Mouse (Mus musculus): ENCODE data around the gene Adam1b. TPM values are rescaled to one million over a fixed set of nuclear protein-coding genes. Genes with fewer than 3 reads are reported as not detected.
"Not testable (repeated sequence)": the region's sequence is repeated elsewhere in the genome, so short reads cannot be mapped to it uniquely, and the experiment has no call there.

The Adam1b gene
- polyA plus RNA-seq, 1 experiment from 2014 or later: 0.29 TPM

DNA sequence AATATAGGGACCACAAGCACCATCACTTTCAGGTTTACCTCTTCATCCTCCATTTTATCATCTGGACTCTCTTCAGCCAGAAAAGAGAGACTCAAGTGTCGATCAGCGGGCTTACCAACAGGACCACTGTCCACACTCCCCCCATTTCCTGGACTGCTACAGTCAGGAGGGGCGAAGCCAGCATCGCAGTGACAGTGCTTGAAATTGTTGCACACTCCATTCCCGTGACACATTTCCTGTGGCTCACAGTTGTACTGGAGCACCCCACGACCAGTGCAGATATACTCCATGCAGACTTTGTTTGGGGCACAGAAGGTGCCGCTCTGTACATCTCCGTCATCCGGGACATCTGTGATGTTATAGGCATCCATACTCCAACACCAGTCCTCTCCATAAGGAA is 15.7 kb upstream of the Adam1b start:
- no peak overlapping the region for H3K4me2 ChIP-seq
- ATAC-seq (replicated peaks; ENCODE audit: insufficient number of reproducible peaks, low FRiP score, low TSS enrichment): no peak

DNA sequence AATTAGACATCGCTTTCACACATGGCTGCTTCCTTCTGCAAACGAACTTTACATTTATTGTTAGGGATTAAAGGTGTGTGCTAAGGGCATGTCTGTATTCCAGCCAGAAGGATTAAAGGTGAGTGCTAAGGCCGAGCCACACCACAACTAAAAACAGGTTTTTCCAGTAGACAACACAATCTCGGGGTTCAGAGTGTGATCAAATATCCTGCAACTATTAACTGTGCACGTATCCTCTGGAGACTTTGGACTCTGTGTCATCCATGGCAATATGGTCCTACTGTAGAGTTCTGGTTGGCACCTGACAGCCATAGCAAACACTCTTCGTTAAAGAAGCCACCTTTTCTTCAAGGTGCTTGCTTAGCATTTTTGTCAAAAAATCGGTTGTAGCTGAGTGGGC is 6.8 kb upstream of the Adam1b start:
- ATAC-seq (replicated peaks; ENCODE audit: insufficient number of reproducible peaks, low FRiP score, low TSS enrichment): no peak
- H3K4me1 ChIP-seq (ENCODE audit: control insufficient read depth, insufficient read depth, low read length): no peaks in the 10 kb centered on the region
- 76% methylated on average over 7 of the region's 7 CpGs for WGBS (ENCODE audit: insufficient replicate concordance)
- no peak overlapping the region for H3K9ac ChIP-seq (ENCODE audit: low read depth, low read length)
- no peaks in the 10 kb centered on the region for H3K9me3 ChIP-seq (replicated peaks; ENCODE audit: control insufficient read depth, low read length)
- no peak overlapping the region for H3K4me3 ChIP-seq (ENCODE audit: low read depth, low read length)
- H3K36me3 ChIP-seq (ENCODE audit: control insufficient read depth, insufficient read depth, low read length): no peaks in the 10 kb centered on the region
- H3K4me2 ChIP-seq: no peak overlapping the region
- H3K27ac ChIP-seq (ENCODE audit: low read depth, low read length): no peak overlapping the region
- H3K27me3 ChIP-seq (ENCODE audit: control insufficient read depth, insufficient read depth, low read length): no peaks in the 10 kb centered on the region

More for the DNA sequence above, 15.7 kb upstream of the Adam1b start:
- Histone ChIP-seq H3K4me3 (ENCODE audit: low read depth, low read length) (no peak overlapping the region), H3K9me3 (replicated peaks; ENCODE audit: control insufficient read depth, low read length) (no peaks in the 10 kb centered on the region), H3K27ac (ENCODE audit: low read depth, low read length) (no peak overlapping the region), H3K27me3 (ENCODE audit: control insufficient read depth, insufficient read depth, low read length) (no peaks in the 10 kb centered on the region), H3K9ac (ENCODE audit: low read depth, low read length) (no peak overlapping the region), H3K36me3 (ENCODE audit: control insufficient read depth, insufficient read depth, low read length) (peaks cover 11% of the 10 kb centered on the region), H3K4me1 (ENCODE audit: control insufficient read depth, insufficient read depth, low read length) (no peaks in the 10 kb centered on the region)
- WGBS (ENCODE audit: insufficient replicate concordance): 88% methylated on average over 9 of the region's 9 CpGs

DNA sequence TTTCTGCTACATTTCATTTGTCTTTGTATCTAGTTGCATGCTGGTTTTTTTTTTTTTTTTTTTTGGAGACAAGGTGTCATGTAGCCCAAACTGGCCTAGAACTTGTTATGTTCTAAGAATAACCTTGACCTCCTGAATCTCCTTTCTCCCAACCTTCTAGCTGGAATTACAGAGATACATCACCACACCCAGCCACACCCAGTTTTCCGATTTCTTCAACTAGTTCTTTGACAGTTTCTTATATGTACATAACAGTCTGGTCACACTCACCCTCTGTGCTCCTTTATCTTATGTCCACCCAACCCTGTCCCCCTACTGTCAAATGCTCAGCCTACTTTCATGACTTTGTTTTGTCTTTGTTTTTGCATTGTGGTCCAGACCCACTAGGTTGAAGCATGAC is 3.6 kb upstream of the Adam1b start:
- Histone ChIP-seq H3K4me3 (ENCODE audit: low read depth, low read length) (no peak overlapping the region), H3K36me3 (ENCODE audit: control insufficient read depth, insufficient read depth, low read length) (no peaks in the 10 kb centered on the region), H3K27ac (ENCODE audit: low read depth, low read length) (no peak overlapping the region), H3K4me2 (no peak overlapping the region), H3K4me1 (ENCODE audit: control insufficient read depth, insufficient read depth, low read length) (no peaks in the 10 kb centered on the region), H3K27me3 (ENCODE audit: control insufficient read depth, insufficient read depth, low read length) (no peaks in the 10 kb centered on the region), H3K9me3 (replicated peaks; ENCODE audit: control insufficient read depth, low read length) (no peaks in the 10 kb centered on the region), H3K9ac (ENCODE audit: low read depth, low read length) (no peak overlapping the region)
- no peak for ATAC-seq (replicated peaks; ENCODE audit: insufficient number of reproducible peaks, low FRiP score, low TSS enrichment)
- WGBS (ENCODE audit: insufficient replicate concordance): 87% methylated on average over 1 of the region's 1 CpGs

DNA sequence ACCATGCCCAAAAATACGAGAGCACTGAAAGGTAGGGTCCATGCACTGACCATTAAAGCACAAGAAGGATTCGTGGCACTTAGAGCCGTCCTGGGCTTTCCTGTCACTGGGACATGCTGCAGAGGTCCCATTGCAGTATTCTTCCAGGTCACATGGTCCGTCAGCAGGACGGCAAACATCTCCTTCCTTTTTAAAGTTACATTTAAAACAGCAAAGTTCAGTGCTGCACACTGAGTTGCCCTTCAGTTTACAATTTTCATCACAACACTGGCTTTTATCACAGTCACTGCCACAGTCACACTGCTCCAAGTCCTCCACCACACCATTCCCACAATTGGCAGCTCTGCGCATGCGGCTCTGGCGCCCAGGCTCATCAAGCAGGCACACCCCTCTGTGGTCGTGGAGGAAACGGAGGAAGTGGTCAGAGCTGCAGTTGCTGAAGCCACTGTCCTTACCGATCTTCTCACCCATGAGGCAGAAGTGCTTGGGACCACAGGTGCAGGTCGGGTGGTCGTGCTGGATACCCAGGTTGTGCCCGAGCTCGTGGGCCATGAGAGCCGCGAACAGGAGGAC is 1.7 kb downstream of the Adam1b start:
- not testable (repeated sequence) for H3K36me3 ChIP-seq (ENCODE audit: control insufficient read depth, insufficient read depth, low read length); H3K27ac ChIP-seq (ENCODE audit: low read depth, low read length); H3K9me3 ChIP-seq (replicated peaks; ENCODE audit: control insufficient read depth, low read length); H3K27me3 ChIP-seq (ENCODE audit: control insufficient read depth, insufficient read depth, low read length); H3K4me2 ChIP-seq; ATAC-seq (replicated peaks; ENCODE audit: insufficient number of reproducible peaks, low FRiP score, low TSS enrichment); H3K9ac ChIP-seq (ENCODE audit: low read depth, low read length); H3K4me1 ChIP-seq (ENCODE audit: control insufficient read depth, insufficient read depth, low read length); H3K4me3 ChIP-seq (ENCODE audit: low read depth, low read length)
- WGBS (ENCODE audit: insufficient replicate concordance): 67% methylated on average over 10 of the region's 17 CpGs

DNA sequence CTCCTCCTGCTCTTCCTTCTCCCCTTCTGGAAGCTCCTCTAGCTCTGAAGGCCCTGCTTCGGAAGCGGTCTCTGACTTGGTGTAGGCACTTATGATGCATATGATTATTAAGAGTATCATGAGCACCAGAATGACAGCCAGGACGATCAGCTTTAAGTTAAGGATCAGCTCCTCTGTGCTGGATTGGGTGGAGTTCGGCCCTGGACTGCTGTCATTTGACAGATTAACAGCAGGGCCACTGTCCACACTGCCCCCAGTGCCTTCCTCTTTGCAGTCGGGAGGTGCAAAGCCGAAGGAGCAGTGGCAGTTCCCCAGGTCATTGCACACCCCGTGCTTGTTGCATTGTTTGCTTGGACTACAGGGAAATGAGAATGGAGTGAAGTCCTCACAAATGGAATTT is 2.5 kb downstream of the Adam1b start:
- no peaks in the 10 kb centered on the region for H3K9me3 ChIP-seq (replicated peaks; ENCODE audit: control insufficient read depth, low read length)
- no peak overlapping the region for H3K27ac ChIP-seq (ENCODE audit: low read depth, low read length)
- 0 out of 2 replicates have a peak overlapping the region, but pooled peaks have one; percentile 28 for H3K9ac ChIP-seq (ENCODE audit: low read depth, low read length)
- 62% methylated on average over 7 of the region's 7 CpGs for WGBS (ENCODE audit: insufficient replicate concordance)
- ATAC-seq (replicated peaks; ENCODE audit: insufficient number of reproducible peaks, low FRiP score, low TSS enrichment): no peak
- no peaks in the 10 kb centered on the region for H3K36me3 ChIP-seq (ENCODE audit: control insufficient read depth, insufficient read depth, low read length)
- no peaks in the 10 kb centered on the region for H3K4me1 ChIP-seq (ENCODE audit: control insufficient read depth, insufficient read depth, low read length)
- H3K4me3 ChIP-seq (ENCODE audit: low read depth, low read length): no peak overlapping the region
- H3K27me3 ChIP-seq (ENCODE audit: control insufficient read depth, insufficient read depth, low read length): no peaks in the 10 kb centered on the region
- H3K4me2 ChIP-seq: no peak overlapping the region

DNA sequence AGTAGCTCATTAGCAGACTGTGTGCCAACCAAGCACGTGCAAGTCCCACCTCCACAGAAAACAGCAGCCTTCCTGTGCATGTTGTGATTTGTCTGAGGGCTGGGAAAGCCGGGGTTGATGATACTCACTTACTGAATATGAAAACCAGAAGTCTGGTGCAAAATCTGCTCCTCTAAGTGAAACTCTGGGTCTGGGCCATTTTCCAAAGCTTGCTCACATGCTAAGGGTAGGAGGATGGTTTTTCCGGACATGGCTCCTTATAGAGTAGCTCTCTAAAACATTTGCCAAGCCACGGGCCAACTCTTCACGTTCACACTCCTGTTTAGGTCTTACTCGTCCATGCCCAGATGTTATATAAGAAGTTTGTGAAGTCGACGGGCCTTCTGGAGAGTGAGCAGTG is 9.9 kb downstream of the Adam1b start:
- H3K9me3 ChIP-seq (replicated peaks; ENCODE audit: control insufficient read depth, low read length): no peaks in the 10 kb centered on the region
- no peak overlapping the region for H3K4me3 ChIP-seq (ENCODE audit: low read depth, low read length)
- no peaks in the 10 kb centered on the region for H3K27me3 ChIP-seq (ENCODE audit: control insufficient read depth, insufficient read depth, low read length)
- WGBS (ENCODE audit: insufficient replicate concordance): 70% methylated on average over 8 of the region's 8 CpGs
- H3K36me3 ChIP-seq (ENCODE audit: control insufficient read depth, insufficient read depth, low read length): no peaks in the 10 kb centered on the region
- H3K4me2 ChIP-seq: no peak overlapping the region
- H3K9ac ChIP-seq (ENCODE audit: low read depth, low read length): no peak overlapping the region
- H3K27ac ChIP-seq (ENCODE audit: low read depth, low read length): no peak overlapping the region
- no peaks in the 10 kb centered on the region for H3K4me1 ChIP-seq (ENCODE audit: control insufficient read depth, insufficient read depth, low read length)
- ATAC-seq (replicated peaks; ENCODE audit: insufficient number of reproducible peaks, low FRiP score, low TSS enrichment): no peak

DNA sequence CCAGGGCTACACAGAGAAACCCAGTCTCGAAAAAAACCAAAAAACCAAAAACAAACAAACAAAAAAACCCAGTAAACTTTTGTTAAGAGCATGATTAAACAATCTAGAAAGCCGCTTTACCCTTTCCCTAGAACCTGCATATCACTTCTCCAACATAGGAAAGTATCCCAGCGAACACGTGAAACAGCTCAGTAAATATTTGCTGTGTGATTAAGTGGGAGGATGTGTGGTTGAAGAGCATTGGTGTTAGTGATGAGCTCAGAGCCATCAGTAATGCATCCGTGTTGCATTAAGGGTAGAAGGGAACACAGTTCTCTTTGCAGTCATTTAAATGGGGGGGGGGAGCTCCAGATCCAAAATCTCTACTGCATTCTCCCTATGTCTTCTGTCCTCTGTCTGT is 18.4 kb downstream of the Adam1b start:
- Histone ChIP-seq H3K36me3 (ENCODE audit: control insufficient read depth, insufficient read depth, low read length) (no peaks in the 10 kb centered on the region; the same call in 1 of the 2 replicates), H3K27me3 (ENCODE audit: control insufficient read depth, insufficient read depth, low read length) (no peaks in the 10 kb centered on the region), H3K9me3 (replicated peaks; ENCODE audit: control insufficient read depth, low read length) (no peaks in the 10 kb centered on the region), H3K4me1 (ENCODE audit: control insufficient read depth, insufficient read depth, low read length) (no peaks in the 10 kb centered on the region), H3K27ac (ENCODE audit: low read depth, low read length) (no peak overlapping the region), H3K4me2 (no peak overlapping the region), H3K4me3 (ENCODE audit: low read depth, low read length) (no peak overlapping the region), H3K9ac (ENCODE audit: low read depth, low read length) (no peak overlapping the region)
- 78% methylated on average over 5 of the region's 5 CpGs for WGBS (ENCODE audit: insufficient replicate concordance)
- ATAC-seq (replicated peaks; ENCODE audit: insufficient number of reproducible peaks, low FRiP score, low TSS enrichment): no peak

DNA sequence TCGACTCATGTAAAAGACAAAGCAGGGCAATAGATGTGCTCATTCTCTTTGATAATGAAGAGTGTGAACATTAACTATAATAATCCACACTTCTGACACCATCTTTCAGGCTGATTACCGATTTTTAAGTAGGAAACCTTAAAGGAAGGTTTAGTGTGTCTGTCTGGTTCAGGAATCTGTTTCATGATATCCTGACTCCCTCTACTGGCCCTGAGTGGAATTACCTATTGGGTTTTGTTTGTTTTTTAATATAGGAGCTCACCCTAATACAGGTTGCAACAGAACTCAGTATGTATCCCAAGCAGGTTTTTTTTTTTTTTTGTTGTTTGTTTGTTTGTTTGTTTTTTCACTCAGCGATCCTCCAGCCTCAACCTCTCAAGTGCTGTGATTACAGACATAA is 25.6 kb downstream of the Adam1b start:
- Histone ChIP-seq H3K4me3 (ENCODE audit: low read depth, low read length) (no peak overlapping the region), H3K36me3 (ENCODE audit: control insufficient read depth, insufficient read depth, low read length) (no peaks in the 10 kb centered on the region), H3K4me1 (ENCODE audit: control insufficient read depth, insufficient read depth, low read length) (no peaks in the 10 kb centered on the region), H3K4me2 (no peak overlapping the region), H3K9ac (ENCODE audit: low read depth, low read length) (no peak overlapping the region), H3K27ac (ENCODE audit: low read depth, low read length) (no peak overlapping the region), H3K27me3 (ENCODE audit: control insufficient read depth, insufficient read depth, low read length) (no peaks in the 10 kb centered on the region), H3K9me3 (replicated peaks; ENCODE audit: control insufficient read depth, low read length) (no peaks in the 10 kb centered on the region)
- WGBS (ENCODE audit: insufficient replicate concordance): 36% methylated on average over 3 of the region's 3 CpGs
- no peak for ATAC-seq (replicated peaks; ENCODE audit: insufficient number of reproducible peaks, low FRiP score, low TSS enrichment)

DNA sequence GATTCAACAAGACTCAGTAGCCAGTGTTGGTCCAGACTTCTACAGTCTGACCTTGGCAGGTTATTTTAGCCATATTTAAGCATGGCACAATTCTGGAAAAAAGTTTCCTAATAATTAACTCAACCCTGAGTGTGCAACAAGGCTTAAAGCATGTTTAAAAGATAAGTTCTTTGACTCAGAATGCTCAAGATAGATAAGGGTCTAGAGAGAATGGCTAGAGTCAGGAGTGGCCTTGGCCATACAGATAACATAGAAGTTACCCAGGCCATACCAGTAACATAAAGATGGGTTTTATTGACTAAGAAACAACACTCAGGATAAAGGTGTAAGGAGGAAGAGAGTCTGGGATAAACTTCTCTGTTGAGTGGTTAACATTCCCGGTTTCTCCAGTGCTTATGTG is 27.2 kb downstream of the Adam1b start:
- 71% methylated on average over 1 of the region's 1 CpGs for WGBS (ENCODE audit: insufficient replicate concordance)
- H3K27ac ChIP-seq (ENCODE audit: low read depth, low read length): peak overlapping the region; percentile 50; the same call in 1 of the 2 replicates
- no peak overlapping the region for H3K4me3 ChIP-seq (ENCODE audit: low read depth, low read length)
- H3K9ac ChIP-seq (ENCODE audit: low read depth, low read length): no peak overlapping the region
- H3K27me3 ChIP-seq (ENCODE audit: control insufficient read depth, insufficient read depth, low read length): no peaks in the 10 kb centered on the region
- H3K4me2 ChIP-seq: no peak overlapping the region
- no peaks in the 10 kb centered on the region for H3K9me3 ChIP-seq (replicated peaks; ENCODE audit: control insufficient read depth, low read length)
- no peaks in the 10 kb centered on the region for H3K36me3 ChIP-seq (ENCODE audit: control insufficient read depth, insufficient read depth, low read length)
- no peaks in the 10 kb centered on the region for H3K4me1 ChIP-seq (ENCODE audit: control insufficient read depth, insufficient read depth, low read length)
- ATAC-seq (replicated peaks; ENCODE audit: insufficient number of reproducible peaks, low FRiP score, low TSS enrichment): peak; percentile 77

Data from heart, embryonic 11.5 days (tissue).